Mouse (Mus musculus): ENCODE results near the gene Rnf5. TPM values are rescaled to one million over a fixed set of nuclear protein-coding genes. Genes with fewer than 3 reads are reported as not detected.

Rnf5 gene
- total RNA-seq, 2 experiments from 2014 or later, result 16.6 to 39.4 TPM

- no peak for ATAC-seq (replicated peaks; ENCODE audit: low FRiP score, poor library complexity, severe bottlenecking)
Observed at GRCm38 (mm10) chr17:34589206-34589605, 14.3 kb downstream of the Rnf5 start.

- no peak for ATAC-seq (replicated peaks; ENCODE audit: low FRiP score, poor library complexity, severe bottlenecking)
Observed at GRCm38 (mm10) chr17:34588767-34589166, 14.7 kb downstream of the Rnf5 start.

GRCm38 (mm10) chr17:34587814-34588213 lies 15.7 kb downstream of the Rnf5 start:
- ATAC-seq (replicated peaks; ENCODE audit: low FRiP score, poor library complexity, severe bottlenecking), result no peak

GRCm38 (mm10) chr17:34587423-34587811 lies 16.1 kb downstream of the Rnf5 start:
- peak; percentile 77 for ATAC-seq (replicated peaks; ENCODE audit: low FRiP score, poor library complexity, severe bottlenecking)

- peak; percentile 66 for ATAC-seq (replicated peaks; ENCODE audit: low FRiP score, poor library complexity, severe bottlenecking)
Observed at GRCm38 (mm10) chr17:34586796-34587422, 16.6 kb downstream of the Rnf5 start.

- ATAC-seq (replicated peaks; ENCODE audit: low FRiP score, poor library complexity, severe bottlenecking), result no peak
Observed at GRCm38 (mm10) chr17:34585877-34586771, 17.4 kb downstream of the Rnf5 start.

GRCm38 (mm10) chr17:34585121-34585520 lies 18.4 kb downstream of the Rnf5 start:
- no peak for ATAC-seq (replicated peaks; ENCODE audit: low FRiP score, poor library complexity, severe bottlenecking)

- ATAC-seq (replicated peaks; ENCODE audit: low FRiP score, poor library complexity, severe bottlenecking), result no peak
Observed at GRCm38 (mm10) chr17:34583819-34584218, 19.7 kb downstream of the Rnf5 start.

GRCm38 (mm10) chr17:34583397-34583796 lies 20.1 kb downstream of the Rnf5 start:
- ATAC-seq (replicated peaks; ENCODE audit: low FRiP score, poor library complexity, severe bottlenecking), result no peak

GRCm38 (mm10) chr17:34582528-34582927 lies 21.0 kb downstream of the Rnf5 start:
- no peak for ATAC-seq (replicated peaks; ENCODE audit: low FRiP score, poor library complexity, severe bottlenecking)

GRCm38 (mm10) chr17:34578070-34578469 lies 25.4 kb downstream of the Rnf5 start:
- ATAC-seq (replicated peaks; ENCODE audit: low FRiP score, poor library complexity, severe bottlenecking), result no peak

GRCm38 (mm10) chr17:34576577-34576976 lies 26.9 kb downstream of the Rnf5 start:
- no peak for ATAC-seq (replicated peaks; ENCODE audit: low FRiP score, poor library complexity, severe bottlenecking)

- ATAC-seq (replicated peaks; ENCODE audit: low FRiP score, poor library complexity, severe bottlenecking), result no peak
Observed at GRCm38 (mm10) chr17:34572361-34572760, 31.1 kb downstream of the Rnf5 start.

- peak; percentile 36; the same call in 1 of the 2 replicates for ATAC-seq (replicated peaks; ENCODE audit: low FRiP score, poor library complexity, severe bottlenecking)
Observed at GRCm38 (mm10) chr17:34571875-34572274, 31.6 kb downstream of the Rnf5 start.

- ATAC-seq (replicated peaks; ENCODE audit: low FRiP score, poor library complexity, severe bottlenecking), result no peak
Observed at GRCm38 (mm10) chr17:34569919-34570318, 33.6 kb downstream of the Rnf5 start.

- no peak for ATAC-seq (replicated peaks; ENCODE audit: low FRiP score, poor library complexity, severe bottlenecking)
Observed at GRCm38 (mm10) chr17:34568421-34568820, 35.1 kb downstream of the Rnf5 start.

GRCm38 (mm10) chr17:34567311-34567710 lies 36.2 kb downstream of the Rnf5 start:
- no peak for ATAC-seq (replicated peaks; ENCODE audit: low FRiP score, poor library complexity, severe bottlenecking)

GRCm38 (mm10) chr17:34564796-34565195 lies 38.7 kb downstream of the Rnf5 start:
- no peak for ATAC-seq (replicated peaks; ENCODE audit: low FRiP score, poor library complexity, severe bottlenecking)

GRCm38 (mm10) chr17:34564003-34564421 lies 39.5 kb downstream of the Rnf5 start, which contains the start of gene Notch4:
Gene Notch4, plus strand, starts transcription at chr17:34564268.
- ATAC-seq (replicated peaks; ENCODE audit: low FRiP score, poor library complexity, severe bottlenecking), result no peak

- no peak for ATAC-seq (replicated peaks; ENCODE audit: low FRiP score, poor library complexity, severe bottlenecking)
Observed at GRCm38 (mm10) chr17:34563354-34563753, 40.1 kb downstream of the Rnf5 start.

GRCm38 (mm10) chr17:34562595-34562994 lies 40.9 kb downstream of the Rnf5 start:
- ATAC-seq (replicated peaks; ENCODE audit: low FRiP score, poor library complexity, severe bottlenecking), result no peak
